Mouse (Mus musculus) MEL (cell line): ENCODE measurements around the gene Epha2. TPM values are rescaled to one million over a fixed set of nuclear protein-coding genes. Genes with fewer than 3 reads are reported as not detected.

Experiments used
- DNase-seq: peaks from one replicate; pipeline ENCODE4 v3.0.0; 2011; ENCODE audit warnings: low read depth, low spot score
- H3K27ac ChIP-seq: 2 replicates; pipeline ENCODE4 v1.5.1; 2012; ENCODE audit warnings: low read depth, mild to moderate bottlenecking, control low read depth, low read length, moderate library complexity; ENCODE audit not compliant: control insufficient read depth
- H3K27me3 ChIP-seq, 2 experiments: fragments of 150-350 bp in 1 of 2; sonication (generic) in 1 of 2; 2 replicates each; pipeline ENCODE4 v1.6.1; 2012; ENCODE audit warnings: low read length in 2 of 2, mild to moderate bottlenecking in 2 of 2, improper control_type of control experiment in 1 of 2, moderate library complexity in 1 of 2; ENCODE audit not compliant: insufficient read depth in 2 of 2, control insufficient read depth in 1 of 2
- H3K36me3 ChIP-seq, 2 experiments: 2 replicates each; pipeline ENCODE4 v1.6.1; 2012 to 2014; ENCODE audit warnings: low read length in 2 of 2, improper control_type of control experiment in 1 of 2, inconsistent platforms in 1 of 2, mild to moderate bottlenecking in 1 of 2; ENCODE audit not compliant: insufficient read depth in 2 of 2, control insufficient read depth in 1 of 2
- H3K4me1 ChIP-seq, 2 experiments: fragments of 150-350 bp in 1 of 2; sonication (generic) in 1 of 2; 2 replicates each; pipeline ENCODE4 v1.6.1; 2012; ENCODE audit warnings: low read length in 2 of 2, improper control_type of control experiment in 1 of 2, mild to moderate bottlenecking in 1 of 2; ENCODE audit not compliant: insufficient read depth in 2 of 2, control insufficient read depth in 1 of 2
- H3K4me3 ChIP-seq, 2 experiments: fragments of 150-350 bp in 1 of 2; sonication (generic) in 1 of 2; 2 replicates each; pipeline ENCODE4 v1.5.1; 2012; ENCODE audit warnings: low read depth in 2 of 2, low read length in 2 of 2, mild to moderate bottlenecking in 2 of 2, moderate library complexity in 2 of 2, control low read depth in 1 of 2, improper control_type of control experiment in 1 of 2; ENCODE audit not compliant: control insufficient read depth in 1 of 2, insufficient read depth in 1 of 2
- H3K79me2 ChIP-seq: 2 replicates; pipeline ENCODE4 v1.6.1; 2012; ENCODE audit warnings: mild to moderate bottlenecking, low read length, moderate library complexity; ENCODE audit not compliant: control insufficient read depth, poor library complexity, insufficient read depth
- H3K9ac ChIP-seq: 2 replicates; pipeline ENCODE4 v1.6.1; 2012; ENCODE audit warnings: low read depth, mild to moderate bottlenecking, control low read depth, low read length, moderate library complexity; ENCODE audit not compliant: control insufficient read depth, poor library complexity, severe bottlenecking
- H3K9me3 ChIP-seq: fragments of 150-350 bp; sonication (generic); replicated peaks from 2 replicates; pipeline ENCODE4 v1.6.1; 2012; ENCODE audit warnings: mild to moderate bottlenecking, low read length, improper control_type of control experiment, moderate library complexity; ENCODE audit not compliant: insufficient read depth
- ELF1 ChIP-seq: IDR thresholded peaks from 2 replicates; pipeline ENCODE4 v1.6.1; 2014; ENCODE audit warnings: low read depth, mild to moderate bottlenecking, inconsistent platforms, low read length, improper control_type of control experiment, moderate library complexity
- EP300 ChIP-seq, 2 experiments: IDR thresholded peaks; 2 replicates each; pipeline ENCODE4 v1.6.1; 2011; ENCODE audit warnings: improper control_type of control experiment in 2 of 2, low read length in 2 of 2, low read depth in 1 of 2, mild to moderate bottlenecking in 1 of 2
- ETS1 ChIP-seq: IDR thresholded peaks from 2 replicates; pipeline ENCODE4 v1.6.1; 2012; ENCODE audit warnings: low read depth, mild to moderate bottlenecking, inconsistent platforms, low read length, improper control_type of control experiment, moderate library complexity
- GATA1 ChIP-seq: IDR thresholded peaks from 2 replicates; pipeline ENCODE4 v1.6.1; 2011; ENCODE audit warnings: low read depth, low read length, improper control_type of control experiment
- HCFC1 ChIP-seq: IDR thresholded peaks from 2 replicates; pipeline ENCODE4 v1.6.1; 2012; ENCODE audit warnings: low read depth, mild to moderate bottlenecking, inconsistent platforms, low read length, improper control_type of control experiment, moderate library complexity
- JUND ChIP-seq: IDR thresholded peaks from 2 replicates; pipeline ENCODE4 v1.6.1; 2011; ENCODE audit warnings: low read depth, mild to moderate bottlenecking, improper control_type of control experiment, low read length
- MAFK ChIP-seq: IDR thresholded peaks from 2 replicates; pipeline ENCODE4 v1.6.1; 2011; ENCODE audit warnings: low read depth, mild to moderate bottlenecking, low read length, improper control_type of control experiment, borderline replicate concordance
- MAZ ChIP-seq: IDR thresholded peaks from 2 replicates; pipeline ENCODE4 v1.6.1; 2012; ENCODE audit warnings: low read depth, mild to moderate bottlenecking, inconsistent platforms, low read length, improper control_type of control experiment
- MEF2A ChIP-seq: IDR thresholded peaks from 2 replicates; pipeline ENCODE4 v1.6.1; 2014; ENCODE audit warnings: low read depth, mild to moderate bottlenecking, inconsistent platforms, low read length, improper control_type of control experiment; ENCODE audit not compliant: poor library complexity, insufficient replicate concordance, severe bottlenecking; ENCODE audit errors: extremely low read depth
- MYB ChIP-seq: IDR thresholded peaks from 2 replicates; pipeline ENCODE4 v1.6.1; 2011; ENCODE audit warnings: mild to moderate bottlenecking, low read depth, low read length, improper control_type of control experiment
- NELFE ChIP-seq: IDR thresholded peaks from 2 replicates; pipeline ENCODE4 v1.6.1; 2011; ENCODE audit warnings: low read depth, low read length, improper control_type of control experiment
- NRF1 ChIP-seq: IDR thresholded peaks from 2 replicates; pipeline ENCODE4 v1.6.1; 2014; ENCODE audit warnings: low read depth, mild to moderate bottlenecking, inconsistent platforms, low read length, improper control_type of control experiment, moderate library complexity; ENCODE audit not compliant: poor library complexity, insufficient read depth, severe bottlenecking
- POLR2A ChIP-seq, 2 experiments: IDR thresholded peaks; 2 replicates each; pipeline ENCODE4 v1.6.1; 2011 to 2012; ENCODE audit warnings: low read length in 2 of 2, mild to moderate bottlenecking in 2 of 2, control low read depth in 1 of 2, improper control_type of control experiment in 1 of 2, low read depth in 1 of 2, moderate library complexity in 1 of 2; ENCODE audit not compliant: control insufficient read depth in 1 of 2, insufficient read depth in 1 of 2, poor library complexity in 1 of 2
- RAD21 ChIP-seq: IDR thresholded peaks from 2 replicates; pipeline ENCODE4 v1.6.1; 2011; ENCODE audit warnings: mild to moderate bottlenecking, low read depth, low read length, improper control_type of control experiment
- SMC3 ChIP-seq: IDR thresholded peaks from 2 replicates; pipeline ENCODE4 v1.6.1; 2011; ENCODE audit warnings: low read depth, low read length, improper control_type of control experiment
- TBP ChIP-seq: IDR thresholded peaks from 2 replicates; pipeline ENCODE4 v1.8.0; 2011; ENCODE audit warnings: low read depth, low read length, improper control_type of control experiment
- TCF12 ChIP-seq: IDR thresholded peaks from 2 replicates; pipeline ENCODE4 v1.6.1; 2014; ENCODE audit warnings: low read depth, mild to moderate bottlenecking, inconsistent platforms, low read length, improper control_type of control experiment, moderate library complexity
- UBTF ChIP-seq: IDR thresholded peaks from 2 replicates; pipeline ENCODE4 v1.6.1; 2012; ENCODE audit warnings: low read depth, mild to moderate bottlenecking, inconsistent platforms, low read length, improper control_type of control experiment, moderate library complexity, borderline replicate concordance; ENCODE audit not compliant: insufficient read depth
- USF1 ChIP-seq: IDR thresholded peaks from 2 replicates; pipeline ENCODE4 v1.6.1; 2014; ENCODE audit warnings: low read depth, mild to moderate bottlenecking, inconsistent platforms, low read length, improper control_type of control experiment, moderate library complexity
- ZNF384 ChIP-seq: IDR thresholded peaks from 2 replicates; pipeline ENCODE4 v1.6.1; 2012; ENCODE audit warnings: low read depth, mild to moderate bottlenecking, inconsistent platforms, low read length, improper control_type of control experiment
- polyA plus RNA-seq, 2 experiments: library from polyadenylated mRNA; stranded (reverse) in 1 of 2; unstranded in 1 of 2; fragments of >175 nt in 1 of 2; fragments of >200 nt in 1 of 2; gene quantifications; 2 replicates each; pipeline versions ENCODE4 v1.2.1 to v1.2.4; 2012; ENCODE audit warnings: low replicate concordance in 2 of 2, low read depth in 1 of 2; ENCODE audit not compliant: insufficient read length in 2 of 2, insufficient read depth in 1 of 2, missing spikeins in 1 of 2
- total RNA-seq: library from RNA; depleted of rRNA; stranded (reverse); fragments of 300-350 nt; gene quantifications from 2 replicates; pipeline ENCODE4 v1.2.3, GENCODE M21; 2012

The Epha2 gene
- total and polyA plus RNA-seq, 3 experiments, result 2.3 to 5.9 TPM; not detected in 1

DNA sequence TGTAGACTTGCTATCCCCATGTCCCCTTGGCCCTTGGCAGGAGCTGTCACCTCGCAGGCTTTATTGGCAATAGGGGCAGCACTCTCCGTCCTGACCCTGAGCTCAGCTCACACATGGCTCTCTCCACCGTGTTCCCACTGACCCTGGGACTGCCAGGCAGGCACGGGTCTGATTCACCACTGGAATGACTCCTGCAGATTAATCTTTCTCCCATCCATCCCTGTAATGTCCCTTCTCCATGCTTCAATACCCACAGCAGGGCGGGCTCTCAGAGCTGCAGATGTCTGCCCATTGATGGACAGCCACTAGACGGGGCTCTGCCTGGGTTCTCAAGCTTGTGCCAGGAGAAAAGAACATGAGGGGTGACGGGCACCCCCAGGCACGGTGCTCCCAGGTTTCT is 64.1 kb downstream of the Epha2 start:
- Histone ChIP-seq H3K9me3 (no peaks in the 10 kb centered on the region), H3K27me3 (peaks cover 0 to 4% of the 10 kb centered on the region in 2 experiments; a peak in 1 of 4 replicates), H3K79me2 (no peaks in the 10 kb centered on the region), H3K27ac (no peak overlapping the region), H3K4me1 (no peaks in the 10 kb centered on the region; a peak in 1 of 4 replicates), H3K36me3 (no peaks in the 10 kb centered on the region), H3K9ac (no peak overlapping the region), H3K4me3 (no peak overlapping the region)
- TF ChIP-seq EP300 (IDR thresholded peaks at IDR 0.05; ENCODE audit: low read depth in 1 of 2, low read length in 2 of 2), result no peak
- no peak for TF ChIP-seq USF1
- TF ChIP-seq GATA1, result no peak
- TF ChIP-seq MAZ, result no peak
- no peak for TF ChIP-seq MAFK
- TF ChIP-seq TCF12, result no peak
- TF ChIP-seq MEF2A, result no peak
- TF ChIP-seq SMC3, result no peak
- no peak for TF ChIP-seq ETS1
- no peak for TF ChIP-seq NRF1
- no peak for TF ChIP-seq POLR2A (IDR thresholded peaks at IDR 0.05; ENCODE audit: control insufficient read depth in 1 of 2, insufficient read depth in 1 of 2, low read depth in 1 of 2, low read length in 2 of 2, poor library complexity in 1 of 2)
- TF ChIP-seq ZNF384, result no peak
- TF ChIP-seq UBTF, result no peak
- no peak for TF ChIP-seq RAD21
- TF ChIP-seq JUND, result no peak
- TF ChIP-seq MYB, result no peak
- no peak for TF ChIP-seq ELF1
- TF ChIP-seq TBP, result no peak
- no peak for DNase-seq

DNA sequence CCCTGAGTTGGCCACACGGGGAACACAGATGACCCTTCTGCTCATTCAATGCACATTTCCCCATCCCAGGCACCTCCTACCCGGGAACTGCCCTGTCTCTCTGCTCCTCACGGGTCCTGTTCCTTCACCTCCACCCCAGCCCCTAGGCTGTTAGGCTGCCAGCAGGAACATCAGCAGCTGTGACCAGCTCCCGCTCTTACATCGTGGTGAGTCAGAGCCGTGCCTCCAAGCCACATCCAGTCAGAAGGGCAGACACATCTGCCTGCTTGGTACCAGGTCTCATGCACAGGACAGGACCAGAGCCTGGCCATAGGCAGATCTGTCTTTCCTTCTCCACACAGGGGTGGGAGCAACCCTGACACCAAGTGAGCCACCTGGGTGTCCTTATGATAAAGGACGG is 64.8 kb downstream of the Epha2 start:
- no peaks in the 10 kb centered on the region for H3K36me3 ChIP-seq
- no peaks in the 10 kb centered on the region for H3K9me3 ChIP-seq
- DNase-seq, result no peak
- H3K79me2 ChIP-seq, result no peaks in the 10 kb centered on the region
- no peak overlapping the region for H3K9ac ChIP-seq
- peaks cover 0 to 4% of the 10 kb centered on the region in 2 experiments; a peak in 1 of 4 replicates for H3K27me3 ChIP-seq
- H3K4me1 ChIP-seq, result no peaks in the 10 kb centered on the region; a peak in 1 of 4 replicates
- no peak overlapping the region for H3K4me3 ChIP-seq
- H3K27ac ChIP-seq, result no peak overlapping the region
- TF ChIP-seq EP300 (IDR thresholded peaks at IDR 0.05; ENCODE audit: low read depth in 1 of 2, low read length in 2 of 2), result no peak
- TF ChIP-seq NELFE, result no peak
- no peak for TF ChIP-seq HCFC1
- TF ChIP-seq SMC3, result no peak
- no peak for TF ChIP-seq RAD21
- no peak for TF ChIP-seq ZNF384
- no peak for TF ChIP-seq MEF2A
